Mouse (Mus musculus) forebrain, embryonic 15.5 days (tissue): Measurements from ENCODE around the gene Asb16. TPM values are rescaled to one million over a fixed set of nuclear protein-coding genes. Genes with fewer than 3 reads are reported as not detected.

Experiments used
- ATAC-seq: fragments of 200-750 bp; cut with Nextera tagmentation; replicated peaks from 2 replicates; pipeline ENCODE4 v1.8.0; 2017; ENCODE audit warnings: mild to moderate bottlenecking, moderate TSS enrichment, moderate library complexity
- H3K27ac ChIP-seq: fragments of 300-500 bp; sonication (generic); replicated peaks from 2 replicates; pipeline ENCODE4 v1.5.1; 2015; ENCODE audit warnings: mild to moderate bottlenecking, inconsistent platforms
- H3K27me3 ChIP-seq: fragments of 300-500 bp; sonication (generic); 2 replicates; pipeline ENCODE4 v1.6.1; 2015; ENCODE audit warnings: inconsistent platforms
- H3K36me3 ChIP-seq: fragments of 300-500 bp; sonication (generic); 2 replicates; pipeline ENCODE4 v1.6.1; 2015; ENCODE audit warnings: mild to moderate bottlenecking, inconsistent platforms
- H3K4me1 ChIP-seq: fragments of 300-500 bp; sonication (generic); 2 replicates; pipeline ENCODE4 v1.6.1; 2015; ENCODE audit warnings: inconsistent platforms
- H3K4me2 ChIP-seq: fragments of 300-500 bp; sonication (generic); replicated peaks from 2 replicates; pipeline ENCODE4 v1.6.1; 2015; ENCODE audit warnings: mild to moderate bottlenecking, inconsistent platforms
- H3K4me3 ChIP-seq: fragments of 300-500 bp; sonication (generic); 2 replicates; pipeline ENCODE4 v1.5.1; 2015; ENCODE audit warnings: mild to moderate bottlenecking, inconsistent platforms
- H3K9ac ChIP-seq: fragments of 300-500 bp; sonication (generic); replicated peaks from 2 replicates; pipeline ENCODE4 v1.6.1; 2015; ENCODE audit warnings: mild to moderate bottlenecking, inconsistent platforms
- H3K9me3 ChIP-seq: fragments of 300-500 bp; sonication (generic); 2 replicates; pipeline ENCODE4 v1.6.1; 2016; ENCODE audit warnings: inconsistent platforms
- WGBS: fragments of 180-500 bp; shearing (Covaris S2); methylation state at CpG from one replicate; pipeline ENCODE4 v1.1.7; 2015; ENCODE audit warnings: mixed read lengths; 5-methylcytosine and 5-hydroxymethylcytosine counted together
- polyA plus RNA-seq: library from polyadenylated mRNA; unstranded; fragments of >200 nt; fragmentation: Nextera tagmentation; extraction: Ambion mirVana; gene quantifications from 2 replicates; pipeline ENCODE4 v1.2.1, GENCODE M21; 2015

The Asb16 gene
- polyA plus RNA-seq, 1 experiment from 2014 or later, result not detected

GRCm38 (mm10) chr11:102308104-102308503 lies 39.6 kb downstream of the Asb16 start:
- Histone ChIP-seq H3K36me3 (peaks cover 51% of the 10 kb centered on the region), H3K27ac (no peak overlapping the region), H3K9ac (no peak overlapping the region), H3K4me3 (no peak overlapping the region), H3K9me3 (no peaks in the 10 kb centered on the region), H3K27me3 (no peaks in the 10 kb centered on the region), H3K4me1 (peaks cover 15% of the 10 kb centered on the region), H3K4me2 (no peak overlapping the region)
- no peak for ATAC-seq
- WGBS, result 86% methylated on average over 9 of the region's 9 CpGs

DNA sequence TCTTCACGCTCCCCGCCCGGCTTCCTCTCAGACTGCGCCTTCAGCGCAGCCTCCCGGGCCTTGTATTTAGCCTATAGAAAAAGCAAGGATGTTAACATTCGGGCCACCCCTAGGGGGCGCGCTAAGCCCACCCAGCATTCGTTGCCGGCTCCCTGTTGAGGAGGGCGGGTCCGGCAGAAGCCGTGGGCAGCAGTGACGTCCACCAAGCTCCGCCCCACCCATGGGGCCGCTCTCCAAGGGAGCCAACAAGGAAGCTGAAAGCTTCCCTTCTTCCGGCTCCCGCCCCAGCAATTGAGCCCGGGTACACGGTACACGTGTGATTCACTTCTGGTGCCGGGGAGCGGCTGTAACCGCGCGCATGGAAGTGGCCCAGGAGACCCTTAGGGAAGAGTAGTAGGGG lies 40.4 kb downstream of the Asb16 start:
- peak overlapping the region; percentile 24; the same call in 1 of the 2 replicates for H3K9ac ChIP-seq
- peak overlapping the region; percentile 44 for H3K4me2 ChIP-seq
- peak overlapping the region; percentile 54 for H3K27ac ChIP-seq
- peak overlapping the region; percentile 28 for H3K4me3 ChIP-seq
- H3K9me3 ChIP-seq, result no peaks in the 10 kb centered on the region
- WGBS, result under 1% methylated on average over 27 of the region's 27 CpGs
- peaks cover 15% of the 10 kb centered on the region for H3K4me1 ChIP-seq
- H3K36me3 ChIP-seq, result peaks cover 60% of the 10 kb centered on the region
- peak; percentile 92 for ATAC-seq
- no peaks in the 10 kb centered on the region for H3K27me3 ChIP-seq

- Histone ChIP-seq H3K4me3 (peak overlapping the region; percentile 28; the same call in 1 of the 2 replicates), H3K36me3 (peaks cover 70% of the 10 kb centered on the region), H3K9ac (no peak overlapping the region), H3K4me1 (peaks cover 17% of the 10 kb centered on the region), H3K4me2 (peak overlapping the region; percentile 44), H3K27ac (peak overlapping the region; percentile 54), H3K9me3 (no peaks in the 10 kb centered on the region), H3K27me3 (no peaks in the 10 kb centered on the region)
- no peak; the same call in 1 of the 2 replicates for ATAC-seq
- 88% methylated on average over 22 of the region's 22 CpGs for WGBS
These were observed 41.5 kb downstream of the Asb16 start for GRCm38 (mm10) chr11:102309821-102310617.

- no peak for ATAC-seq
- Histone ChIP-seq H3K9ac (no peak overlapping the region), H3K36me3 (peaks cover 72% of the 10 kb centered on the region), H3K27ac (no peak overlapping the region), H3K27me3 (no peaks in the 10 kb centered on the region), H3K4me2 (no peak overlapping the region), H3K4me1 (peaks cover 27% of the 10 kb centered on the region), H3K4me3 (no peak overlapping the region), H3K9me3 (no peaks in the 10 kb centered on the region)
- WGBS, result 43% methylated on average over 38 of the region's 38 CpGs
These were observed 42.5 kb downstream of the Asb16 start for GRCm38 (mm10) chr11:102310768-102311695.

DNA sequence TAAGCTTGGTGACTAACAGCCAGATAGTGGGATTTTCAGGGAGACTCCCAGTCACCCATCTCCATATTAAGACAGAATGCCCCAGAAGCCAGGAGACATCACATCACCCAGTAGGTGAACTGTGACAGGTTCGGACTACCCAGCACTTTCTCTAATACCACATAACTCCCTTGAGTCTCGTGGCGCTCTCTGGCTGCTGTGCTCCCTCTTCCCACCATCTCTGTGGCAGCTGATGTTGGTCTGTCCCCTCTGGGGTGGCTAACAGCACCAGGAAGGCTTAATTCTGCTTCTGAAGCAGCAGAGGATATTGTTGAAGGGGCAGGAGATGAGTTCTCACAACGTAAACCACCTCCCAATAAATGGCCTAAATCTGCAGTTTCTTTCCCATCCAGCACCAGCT lies 43.4 kb downstream of the Asb16 start:
- no peak overlapping the region for H3K9ac ChIP-seq

DNA sequence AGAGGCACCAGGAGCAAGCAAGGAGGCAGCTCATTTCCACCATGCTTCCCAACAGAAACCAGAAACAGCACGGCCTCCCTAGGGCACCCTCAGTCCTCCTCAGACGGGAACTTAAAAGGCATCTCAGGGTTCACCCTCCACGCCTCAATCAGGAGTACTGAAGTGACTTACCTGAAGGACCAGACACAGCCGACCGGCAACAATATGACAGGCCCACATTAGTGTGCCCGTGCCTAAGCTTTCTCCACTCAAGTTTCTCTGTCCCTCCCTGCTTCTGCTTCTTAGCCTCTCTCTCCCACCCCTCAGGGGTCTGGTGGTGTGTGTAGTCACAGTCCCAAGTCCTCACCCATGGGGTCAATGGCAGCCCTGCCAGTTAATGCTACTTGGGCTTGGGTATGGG lies 44.0 kb downstream of the Asb16 start:
- Histone ChIP-seq H3K9ac (no peak overlapping the region), H3K27me3 (no peaks in the 10 kb centered on the region), H3K4me3 (no peak overlapping the region), H3K4me2 (no peak overlapping the region), H3K36me3 (peaks cover 56% of the 10 kb centered on the region), H3K9me3 (no peaks in the 10 kb centered on the region), H3K4me1 (peaks cover 31% of the 10 kb centered on the region), H3K27ac (no peak overlapping the region)
- ATAC-seq, result no peak
- 83% methylated on average over 6 of the region's 6 CpGs for WGBS

More for the DNA sequence above, 43.4 kb downstream of the Asb16 start:
- Histone ChIP-seq H3K27ac (no peak overlapping the region), H3K4me3 (no peak overlapping the region), H3K36me3 (peaks cover 63% of the 10 kb centered on the region), H3K4me1 (peaks cover 31% of the 10 kb centered on the region), H3K4me2 (no peak overlapping the region), H3K9me3 (no peaks in the 10 kb centered on the region), H3K27me3 (no peaks in the 10 kb centered on the region)
- no peak for ATAC-seq
- WGBS, result 86% methylated on average over 4 of the region's 4 CpGs

DNA sequence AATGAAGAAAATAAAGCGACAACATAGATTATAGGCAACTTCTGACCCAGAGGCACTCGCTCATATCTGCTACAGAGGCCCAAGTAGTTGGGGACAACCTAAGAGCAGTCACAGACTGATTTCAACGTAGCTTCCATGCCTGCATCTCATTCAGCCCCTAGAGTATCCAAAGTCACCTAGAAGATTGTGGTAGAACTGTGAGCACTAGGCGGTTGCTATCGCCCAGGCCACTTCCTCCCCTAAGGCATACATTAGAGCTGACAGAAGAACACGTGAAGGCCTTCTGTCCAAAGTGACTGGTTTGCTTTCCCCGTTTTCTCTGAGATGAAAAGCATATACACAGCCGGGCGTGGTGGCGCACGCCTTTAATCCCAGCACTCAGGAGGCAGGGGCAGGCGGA lies 45.8 kb downstream of the Asb16 start:
- Histone ChIP-seq H3K9ac (no peak overlapping the region), H3K27ac (no peak overlapping the region), H3K9me3 (no peaks in the 10 kb centered on the region), H3K4me3 (no peak overlapping the region), H3K4me1 (peaks cover 25% of the 10 kb centered on the region), H3K36me3 (peaks cover 49% of the 10 kb centered on the region), H3K27me3 (no peaks in the 10 kb centered on the region), H3K4me2 (no peak overlapping the region)
- WGBS, result 88% methylated on average over 12 of the region's 12 CpGs
- ATAC-seq, result no peak

DNA sequence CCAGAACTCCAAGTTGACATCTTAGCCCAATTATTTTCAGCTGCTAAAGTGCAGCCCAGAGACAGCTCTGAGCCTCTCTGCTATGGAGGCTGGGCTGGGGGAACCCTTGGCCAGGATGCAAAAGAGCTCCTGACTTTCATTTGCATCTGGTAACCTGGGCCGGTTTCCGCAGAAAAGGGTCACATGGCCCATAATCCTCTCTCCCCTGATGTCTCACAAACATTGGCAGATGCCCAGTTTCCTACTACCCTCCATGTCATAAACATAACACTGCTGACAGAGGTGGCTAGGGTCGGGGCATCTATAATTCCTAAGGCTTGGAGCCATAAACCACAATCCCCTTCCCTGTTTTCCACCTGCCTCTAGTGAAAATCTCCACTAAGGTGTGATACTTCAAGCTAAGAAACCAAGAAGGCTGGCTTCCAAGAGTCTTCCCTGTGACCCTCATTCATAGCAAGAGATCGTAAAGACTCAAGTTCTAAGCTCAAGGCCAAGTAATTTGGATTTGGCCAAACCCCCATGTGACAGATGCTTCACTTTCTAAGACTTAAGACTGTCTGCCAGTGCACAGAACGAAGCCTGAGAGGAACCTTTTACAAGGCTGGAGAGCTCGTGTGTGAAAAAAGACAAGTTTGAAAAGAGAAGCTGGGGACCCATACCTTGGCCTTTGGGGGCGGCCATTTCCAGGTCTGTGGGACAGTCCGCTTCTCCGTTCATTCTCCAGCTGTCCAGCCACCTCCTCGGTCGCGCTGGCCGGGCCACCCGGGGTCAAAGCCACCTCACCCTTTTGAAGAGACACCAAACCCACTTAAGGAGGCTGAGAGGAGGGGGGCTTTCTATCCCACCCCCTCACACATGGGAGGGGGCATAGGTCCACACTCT lies 47.4 kb downstream of the Asb16 start:
- ATAC-seq, result no peak
- no peaks in the 10 kb centered on the region for H3K9me3 ChIP-seq
- peak overlapping the region; percentile 95 for H3K4me3 ChIP-seq
- H3K4me2 ChIP-seq, result peak overlapping the region; percentile 88
- peak overlapping the region; percentile 100 for H3K27ac ChIP-seq
- no peaks in the 10 kb centered on the region for H3K27me3 ChIP-seq
- 7% methylated on average over 14 of the region's 14 CpGs for WGBS
- H3K9ac ChIP-seq, result peak overlapping the region; percentile 99
- peaks cover 24% of the 10 kb centered on the region for H3K4me1 ChIP-seq
- peaks cover 38% of the 10 kb centered on the region for H3K36me3 ChIP-seq

DNA sequence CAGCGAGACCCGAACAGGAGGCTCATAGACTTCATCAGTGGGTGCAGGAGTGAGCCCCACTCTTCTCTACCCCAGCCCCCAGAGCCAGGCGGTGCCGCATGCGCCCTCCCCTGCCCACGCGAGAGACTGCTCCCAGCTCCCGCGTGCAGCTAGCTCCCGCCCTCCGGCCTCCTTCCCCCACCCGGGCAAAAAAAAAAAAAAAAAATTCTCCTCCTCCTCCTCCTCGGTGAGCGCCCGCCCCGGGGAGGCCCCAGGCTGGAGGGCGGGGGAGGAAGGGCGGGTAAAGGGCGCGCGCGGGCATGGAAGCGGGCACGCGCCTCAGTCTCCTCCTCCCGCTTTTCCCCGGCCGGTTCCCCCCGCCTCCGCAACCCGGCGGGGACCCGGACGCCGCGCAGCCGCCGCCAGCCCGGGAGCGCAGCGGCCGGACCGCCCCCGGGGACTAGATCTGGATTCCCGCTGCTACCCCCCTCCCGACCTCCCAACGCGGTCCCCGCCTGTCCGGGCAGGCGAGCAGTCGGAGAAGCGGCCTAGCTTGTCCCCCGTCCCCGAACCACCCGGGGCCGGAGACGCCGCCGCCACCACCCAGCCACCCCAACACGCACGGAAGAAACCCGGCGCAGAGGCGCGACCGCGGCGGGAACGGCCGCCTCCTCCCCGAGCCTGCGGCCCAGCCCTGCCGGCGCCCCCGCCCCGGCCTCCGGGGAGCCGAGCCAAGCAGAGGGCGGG lies 48.2 kb downstream of the Asb16 start:
- Histone ChIP-seq H3K4me3 (peak overlapping the region; percentile 95), H3K4me1 (peaks cover 27% of the 10 kb centered on the region), H3K27ac (peak overlapping the region; percentile 100), H3K4me2 (peak overlapping the region; percentile 88), H3K9ac (peak overlapping the region; percentile 99), H3K36me3 (peaks cover 36% of the 10 kb centered on the region), H3K27me3 (no peaks in the 10 kb centered on the region), H3K9me3 (no peaks in the 10 kb centered on the region)
- WGBS, result 1% methylated on average over 64 of the region's 80 CpGs
- peak; percentile 39 for ATAC-seq

GRCm38 (mm10) chr11:102317298-102317900 lies 48.9 kb downstream of the Asb16 start:
- H3K27ac ChIP-seq, result peak overlapping the region; percentile 100
- H3K4me3 ChIP-seq, result peak overlapping the region; percentile 95
- H3K36me3 ChIP-seq, result peaks cover 30% of the 10 kb centered on the region
- no peaks in the 10 kb centered on the region for H3K9me3 ChIP-seq
- peak overlapping the region; percentile 99 for H3K9ac ChIP-seq
- H3K27me3 ChIP-seq, result no peaks in the 10 kb centered on the region
- WGBS, result under 1% methylated on average over 85 of the region's 87 CpGs
- H3K4me2 ChIP-seq, result peak overlapping the region; percentile 88
- H3K4me1 ChIP-seq, result peaks cover 27% of the 10 kb centered on the region
- ATAC-seq, result peak; percentile 15
